Mouse (Mus musculus): Measurements from ENCODE around the gene Erlin1. TPM values are rescaled to one million over a fixed set of nuclear protein-coding genes. Genes with fewer than 3 reads are reported as not detected.
A peak's percentile ranks its signal among the peaks of the same experiment; 100 is the strongest.

Gene Erlin1
- polyA plus RNA-seq, 1 experiment from 2014 or later, result 29.5 TPM

- Histone ChIP-seq H3K9ac (replicated peaks) (no peak overlapping the region), H3K4me3 (replicated peaks) (no peak overlapping the region), H3K9me3 (no peaks in the 10 kb centered on the region), H3K36me3 (peaks cover 70% of the 10 kb centered on the region), H3K4me2 (no peak overlapping the region), H3K27me3 (no peaks in the 10 kb centered on the region), H3K27ac (no peak overlapping the region), H3K4me1 (replicated peaks) (no peaks in the 10 kb centered on the region)
- ATAC-seq (ENCODE audit: insufficient number of reproducible peaks, insufficient read depth, low FRiP score, low TSS enrichment, low read depth), result no peak
- 91% methylated on average over 3 of the region's 3 CpGs for WGBS
Observed at GRCm38 (mm10) chr19:44086278-44086677, 16.7 kb upstream of the Erlin1 start.

- Histone ChIP-seq H3K27ac (no peak overlapping the region), H3K4me1 (replicated peaks) (peaks cover 8% of the 10 kb centered on the region), H3K27me3 (no peaks in the 10 kb centered on the region), H3K36me3 (peaks cover 75% of the 10 kb centered on the region), H3K4me2 (no peak overlapping the region), H3K9me3 (no peaks in the 10 kb centered on the region), H3K9ac (replicated peaks) (no peak overlapping the region), H3K4me3 (replicated peaks) (no peak overlapping the region)
- ATAC-seq (ENCODE audit: insufficient number of reproducible peaks, insufficient read depth, low FRiP score, low TSS enrichment, low read depth), result no peak
- 88% methylated on average over 2 of the region's 2 CpGs for WGBS
Observed at GRCm38 (mm10) chr19:44080920-44081319, 11.3 kb upstream of the Erlin1 start.

GRCm38 (mm10) chr19:44080023-44080422 is 10.4 kb upstream of the Erlin1 start:
- H3K9ac ChIP-seq (replicated peaks), result no peak overlapping the region
- no peaks in the 10 kb centered on the region for H3K27me3 ChIP-seq
- H3K9me3 ChIP-seq, result no peaks in the 10 kb centered on the region
- no peak overlapping the region for H3K4me2 ChIP-seq
- H3K4me3 ChIP-seq (replicated peaks), result no peak overlapping the region
- H3K36me3 ChIP-seq, result peaks cover 78% of the 10 kb centered on the region
- H3K4me1 ChIP-seq (replicated peaks), result peaks cover 13% of the 10 kb centered on the region
- ATAC-seq (ENCODE audit: insufficient number of reproducible peaks, insufficient read depth, low FRiP score, low TSS enrichment, low read depth), result no peak
- 82% methylated on average over 2 of the region's 2 CpGs for WGBS
- no peak overlapping the region for H3K27ac ChIP-seq

- ATAC-seq (ENCODE audit: insufficient number of reproducible peaks, insufficient read depth, low FRiP score, low TSS enrichment, low read depth), result no peak
- Histone ChIP-seq H3K9me3 (no peaks in the 10 kb centered on the region), H3K4me3 (replicated peaks) (no peak overlapping the region), H3K4me1 (replicated peaks) (peaks cover 13% of the 10 kb centered on the region), H3K27me3 (no peaks in the 10 kb centered on the region), H3K36me3 (peaks cover 62% of the 10 kb centered on the region), H3K9ac (replicated peaks) (no peak overlapping the region), H3K4me2 (no peak overlapping the region), H3K27ac (no peak overlapping the region)
- WGBS, result 93% methylated on average over 4 of the region's 4 CpGs
Observed at GRCm38 (mm10) chr19:44077024-44077423, 7.4 kb upstream of the Erlin1 start.

GRCm38 (mm10) chr19:44076457-44076856 is 6.9 kb upstream of the Erlin1 start:
- no peaks in the 10 kb centered on the region for H3K9me3 ChIP-seq
- peaks cover 14% of the 10 kb centered on the region for H3K4me1 ChIP-seq (replicated peaks)
- peaks cover 58% of the 10 kb centered on the region for H3K36me3 ChIP-seq
- H3K9ac ChIP-seq (replicated peaks), result no peak overlapping the region
- H3K27ac ChIP-seq, result peak overlapping the region; percentile 72
- peak; percentile 63 for ATAC-seq (ENCODE audit: insufficient number of reproducible peaks, insufficient read depth, low FRiP score, low TSS enrichment, low read depth)
- no peak overlapping the region for H3K4me3 ChIP-seq (replicated peaks)
- no peaks in the 10 kb centered on the region for H3K27me3 ChIP-seq
- WGBS, result 32% methylated on average over 9 of the region's 9 CpGs
- peak overlapping the region; percentile 2; the same call in 1 of the 2 replicates for H3K4me2 ChIP-seq

- ATAC-seq (ENCODE audit: insufficient number of reproducible peaks, insufficient read depth, low FRiP score, low TSS enrichment, low read depth), result no peak
- Histone ChIP-seq H3K9ac (replicated peaks) (no peak overlapping the region), H3K36me3 (peaks cover 48% of the 10 kb centered on the region), H3K4me1 (replicated peaks) (peaks cover 20% of the 10 kb centered on the region), H3K4me2 (no peak overlapping the region), H3K9me3 (no peaks in the 10 kb centered on the region), H3K4me3 (replicated peaks) (no peak overlapping the region), H3K27me3 (no peaks in the 10 kb centered on the region), H3K27ac (no peak overlapping the region)
- WGBS, result 85% methylated on average over 11 of the region's 11 CpGs
Observed at GRCm38 (mm10) chr19:44074986-44075385, 5.4 kb upstream of the Erlin1 start.

GRCm38 (mm10) chr19:44071166-44071565 is 1.6 kb upstream of the Erlin1 start:
- ATAC-seq (ENCODE audit: insufficient number of reproducible peaks, insufficient read depth, low FRiP score, low TSS enrichment, low read depth), result no peak
- H3K9ac ChIP-seq (replicated peaks), result no peak overlapping the region
- peaks cover 27% of the 10 kb centered on the region for H3K4me1 ChIP-seq (replicated peaks)
- peak overlapping the region; percentile 23; the same call in 1 of the 2 replicates for H3K27ac ChIP-seq
- peak overlapping the region; percentile 6; the same call in 1 of the 2 replicates for H3K4me2 ChIP-seq
- H3K9me3 ChIP-seq, result no peaks in the 10 kb centered on the region
- WGBS, result 51% methylated on average over 5 of the region's 5 CpGs
- H3K4me3 ChIP-seq (replicated peaks), result no peak overlapping the region
- H3K27me3 ChIP-seq, result no peaks in the 10 kb centered on the region
- H3K36me3 ChIP-seq, result peaks cover 22% of the 10 kb centered on the region

GRCm38 (mm10) chr19:44069914-44070232 is 288 bp upstream of the Erlin1 start:
- H3K27ac ChIP-seq, result peak overlapping the region; percentile 62; the same call in 1 of the 2 replicates
- no peaks in the 10 kb centered on the region for H3K27me3 ChIP-seq
- H3K4me3 ChIP-seq (replicated peaks), result peak overlapping the region; percentile 72
- no peaks in the 10 kb centered on the region for H3K9me3 ChIP-seq
- peak overlapping the region; percentile 75 for H3K9ac ChIP-seq (replicated peaks)
- peak overlapping the region; percentile 87 for H3K4me2 ChIP-seq
- 12% methylated on average over 4 of the region's 4 CpGs for WGBS
- ATAC-seq (ENCODE audit: insufficient number of reproducible peaks, insufficient read depth, low FRiP score, low TSS enrichment, low read depth), result peak; percentile 91; the same call in 1 of the 2 replicates
- peaks cover 21% of the 10 kb centered on the region for H3K4me1 ChIP-seq (replicated peaks)
- H3K36me3 ChIP-seq, result peaks cover 12% of the 10 kb centered on the region

GRCm38 (mm10) chr19:44068232-44068631 is 1.4 kb downstream of the Erlin1 start:
- peak overlapping the region; percentile 72 for H3K4me3 ChIP-seq (replicated peaks)
- H3K36me3 ChIP-seq, result peaks cover 26% of the 10 kb centered on the region
- H3K9ac ChIP-seq (replicated peaks), result no peak overlapping the region
- H3K27ac ChIP-seq, result no peak overlapping the region
- H3K4me2 ChIP-seq, result peak overlapping the region; percentile 87
- H3K9me3 ChIP-seq, result no peaks in the 10 kb centered on the region
- H3K4me1 ChIP-seq (replicated peaks), result peaks cover 21% of the 10 kb centered on the region
- no peak for ATAC-seq (ENCODE audit: insufficient number of reproducible peaks, insufficient read depth, low FRiP score, low TSS enrichment, low read depth)
- WGBS, result 84% methylated on average over 4 of the region's 4 CpGs
- H3K27me3 ChIP-seq, result no peaks in the 10 kb centered on the region

GRCm38 (mm10) chr19:44067323-44068049 is 2.1 kb downstream of the Erlin1 start:
- peaks cover 21% of the 10 kb centered on the region for H3K4me1 ChIP-seq (replicated peaks)
- 78% methylated on average over 9 of the region's 9 CpGs for WGBS
- no peak overlapping the region for H3K9ac ChIP-seq (replicated peaks)
- no peaks in the 10 kb centered on the region for H3K27me3 ChIP-seq
- ATAC-seq (ENCODE audit: insufficient number of reproducible peaks, insufficient read depth, low FRiP score, low TSS enrichment, low read depth), result no peak
- H3K4me2 ChIP-seq, result no peak overlapping the region
- H3K27ac ChIP-seq, result no peak overlapping the region
- H3K36me3 ChIP-seq, result peaks cover 27% of the 10 kb centered on the region
- H3K4me3 ChIP-seq (replicated peaks), result no peak overlapping the region
- H3K9me3 ChIP-seq, result no peaks in the 10 kb centered on the region

GRCm38 (mm10) chr19:44064734-44065133 is 4.9 kb downstream of the Erlin1 start:
- Histone ChIP-seq H3K4me3 (replicated peaks) (no peak overlapping the region), H3K9ac (replicated peaks) (no peak overlapping the region), H3K36me3 (peaks cover 50% of the 10 kb centered on the region), H3K27me3 (no peaks in the 10 kb centered on the region), H3K27ac (no peak overlapping the region), H3K4me1 (replicated peaks) (peaks cover 14% of the 10 kb centered on the region), H3K9me3 (no peaks in the 10 kb centered on the region), H3K4me2 (no peak overlapping the region)
- ATAC-seq (ENCODE audit: insufficient number of reproducible peaks, insufficient read depth, low FRiP score, low TSS enrichment, low read depth), result no peak
- 94% methylated on average over 2 of the region's 2 CpGs for WGBS

GRCm38 (mm10) chr19:44063773-44064172 is 5.8 kb downstream of the Erlin1 start:
- Histone ChIP-seq H3K4me1 (replicated peaks) (peaks cover 10% of the 10 kb centered on the region), H3K36me3 (peaks cover 59% of the 10 kb centered on the region), H3K9ac (replicated peaks) (no peak overlapping the region), H3K27me3 (no peaks in the 10 kb centered on the region), H3K27ac (no peak overlapping the region), H3K9me3 (no peaks in the 10 kb centered on the region), H3K4me2 (no peak overlapping the region), H3K4me3 (replicated peaks) (no peak overlapping the region)
- 84% methylated on average over 7 of the region's 7 CpGs for WGBS
- ATAC-seq (ENCODE audit: insufficient number of reproducible peaks, insufficient read depth, low FRiP score, low TSS enrichment, low read depth), result no peak
